Mouse (Mus musculus): Measurements from ENCODE around the gene Ric3. TPM values are rescaled to one million over a fixed set of nuclear protein-coding genes. Genes with fewer than 3 reads are reported as not detected.

Gene Ric3
- polyA plus RNA-seq, 2 experiments = 0.31 to 0.62 TPM

- Histone ChIP-seq H3K9ac (replicated peaks) (no peak overlapping the region), H3K27me3 (ENCODE audit: control insufficient read depth, insufficient read depth, low read length) (no peaks in the 10 kb centered on the region), H3K4me1 (replicated peaks; ENCODE audit: control insufficient read depth in 2 of 2, insufficient read depth in 2 of 2, low read length in 1 of 2) (no peaks in the 10 kb centered on the region), H3K4me2 (ENCODE audit: low read depth) (no peak overlapping the region), H3K36me3 (replicated peaks; ENCODE audit: control insufficient read depth, insufficient read depth, low read depth) (no peaks in the 10 kb centered on the region), H3K9me3 (ENCODE audit: control insufficient read depth, low read length) (no peaks in the 10 kb centered on the region), H3K27ac (no peak overlapping the region), H3K4me3 (ENCODE audit: insufficient read depth in 1 of 2, low read depth in 2 of 2, low read length in 2 of 2) (no peak overlapping the region)
- WGBS (ENCODE audit: insufficient replicate concordance) = 46% methylated on average over 3 of the region's 3 CpGs
- ATAC-seq (ENCODE audit: insufficient read depth) (no peak), DNase-seq (ENCODE audit: low read depth in 3 of 3, low spot score in 3 of 3) (no peak)
- TF ChIP-seq CTCF (IDR thresholded peaks at IDR 0.05; ENCODE audit: low read depth) (no peak), EP300 (IDR thresholded peaks at IDR 0.05; ENCODE audit: low read depth) (no peak)
Observed at GRCm38 (mm10) chr7:108993881-108994291, 89.2 kb downstream of the Ric3 start.

GRCm38 (mm10) chr7:108993230-108993629 lies 89.9 kb downstream of the Ric3 start:
- H3K4me1 ChIP-seq (replicated peaks; ENCODE audit: control insufficient read depth in 2 of 2, insufficient read depth in 2 of 2, low read length in 1 of 2) = no peaks in the 10 kb centered on the region
- no peak overlapping the region for H3K4me3 ChIP-seq (ENCODE audit: insufficient read depth in 1 of 2, low read depth in 2 of 2, low read length in 2 of 2)
- H3K36me3 ChIP-seq (replicated peaks; ENCODE audit: control insufficient read depth, insufficient read depth, low read depth) = no peaks in the 10 kb centered on the region
- TF ChIP-seq EP300 (IDR thresholded peaks at IDR 0.05; ENCODE audit: low read depth) (no peak), CTCF (IDR thresholded peaks at IDR 0.05; ENCODE audit: low read depth) (no peak)
- no peaks in the 10 kb centered on the region for H3K9me3 ChIP-seq (ENCODE audit: control insufficient read depth, low read length)
- DNase-seq (ENCODE audit: low read depth in 3 of 3, low spot score in 3 of 3) (no peak), ATAC-seq (ENCODE audit: insufficient read depth) (no peak)
- WGBS (ENCODE audit: insufficient replicate concordance) = 56% methylated on average over 7 of the region's 7 CpGs
- H3K27ac ChIP-seq = no peak overlapping the region
- no peak overlapping the region for H3K9ac ChIP-seq (replicated peaks)
- H3K27me3 ChIP-seq (ENCODE audit: control insufficient read depth, insufficient read depth, low read length) = no peaks in the 10 kb centered on the region
- H3K4me2 ChIP-seq (ENCODE audit: low read depth) = no peak overlapping the region

GRCm38 (mm10) chr7:108991207-108991606 lies 91.9 kb downstream of the Ric3 start:
- 60% methylated on average over 9 of the region's 9 CpGs for WGBS (ENCODE audit: insufficient replicate concordance)

GRCm38 (mm10) chr7:108985934-108986708 lies 97.0 kb downstream of the Ric3 start:
- H3K36me3 ChIP-seq (replicated peaks; ENCODE audit: control insufficient read depth, insufficient read depth, low read depth) = no peaks in the 10 kb centered on the region
- H3K4me3 ChIP-seq (ENCODE audit: insufficient read depth in 1 of 2, low read depth in 2 of 2, low read length in 2 of 2) = no peak overlapping the region
- H3K9ac ChIP-seq (replicated peaks) = no peak overlapping the region
- DNase-seq (ENCODE audit: low read depth in 3 of 3, low spot score in 3 of 3) = no peak
- no peaks in the 10 kb centered on the region for H3K9me3 ChIP-seq (ENCODE audit: control insufficient read depth, low read length)
- H3K27ac ChIP-seq = no peak overlapping the region
- H3K4me2 ChIP-seq (ENCODE audit: low read depth) = no peak overlapping the region
- H3K4me1 ChIP-seq (replicated peaks; ENCODE audit: control insufficient read depth in 2 of 2, insufficient read depth in 2 of 2, low read length in 1 of 2) = no peaks in the 10 kb centered on the region
- no peak for ATAC-seq (ENCODE audit: insufficient read depth)
- no peaks in the 10 kb centered on the region for H3K27me3 ChIP-seq (ENCODE audit: control insufficient read depth, insufficient read depth, low read length)
- 42% methylated on average over 2 of the region's 3 CpGs for WGBS (ENCODE audit: insufficient replicate concordance)
- TF ChIP-seq CTCF (IDR thresholded peaks at IDR 0.05; ENCODE audit: low read depth) (no peak), EP300 (IDR thresholded peaks at IDR 0.05; ENCODE audit: low read depth) (no peak)

More at GRCm38 (mm10) chr7:108991207-108991606, 91.9 kb downstream of the Ric3 start:
- Histone ChIP-seq H3K4me1 (replicated peaks; ENCODE audit: control insufficient read depth in 2 of 2, insufficient read depth in 2 of 2, low read length in 1 of 2) (no peaks in the 10 kb centered on the region), H3K36me3 (replicated peaks; ENCODE audit: control insufficient read depth, insufficient read depth, low read depth) (no peaks in the 10 kb centered on the region), H3K9ac (replicated peaks) (no peak overlapping the region), H3K27ac (no peak overlapping the region), H3K4me3 (ENCODE audit: insufficient read depth in 1 of 2, low read depth in 2 of 2, low read length in 2 of 2) (no peak overlapping the region), H3K27me3 (ENCODE audit: control insufficient read depth, insufficient read depth, low read length) (no peaks in the 10 kb centered on the region), H3K4me2 (ENCODE audit: low read depth) (no peak overlapping the region), H3K9me3 (ENCODE audit: control insufficient read depth, low read length) (no peaks in the 10 kb centered on the region)
- ATAC-seq (ENCODE audit: insufficient read depth) (no peak), DNase-seq (ENCODE audit: low read depth in 3 of 3, low spot score in 3 of 3) (no peak)
- TF ChIP-seq CTCF (IDR thresholded peaks at IDR 0.05; ENCODE audit: low read depth) (no peak), EP300 (IDR thresholded peaks at IDR 0.05; ENCODE audit: low read depth) (no peak)

Other genes with a start within 250 kb of the Ric3 start
- not detected in 2 replicates for gene Olfr516, start 232.8 kb downstream of the Ric3 start, polyA plus RNA-seq (2012; rRNA removed)
- not detected in 2 replicates for gene Olfr516, start 232.8 kb downstream of the Ric3 start, polyA plus RNA-seq (2014; fragmentation: Nextera tagmentation; extraction: Ambion mirVana)
- gene Olfr517, start 211.0 kb downstream of the Ric3 start, polyA plus RNA-seq (2012; rRNA removed) = not detected in 2 replicates
- not detected in 2 replicates for gene Olfr517, start 211.0 kb downstream of the Ric3 start, polyA plus RNA-seq (2014; fragmentation: Nextera tagmentation; extraction: Ambion mirVana)
- not detected in 2 replicates for gene Olfr518, start 198.3 kb downstream of the Ric3 start, polyA plus RNA-seq (2012; rRNA removed)
- not detected in 2 replicates for gene Olfr518, start 198.3 kb downstream of the Ric3 start, polyA plus RNA-seq (2014; fragmentation: Nextera tagmentation; extraction: Ambion mirVana)
- gene Olfr519, start 188.9 kb downstream of the Ric3 start, polyA plus RNA-seq (2012; rRNA removed) = not detected in 2 replicates
- gene Olfr519, start 188.9 kb downstream of the Ric3 start, polyA plus RNA-seq (2014; fragmentation: Nextera tagmentation; extraction: Ambion mirVana) = not detected in 2 replicates
- 0.01 TPM in 1 of 2 replicates, not detected in the other for gene Nlrp10, start 153.2 kb downstream of the Ric3 start, polyA plus RNA-seq (2012; rRNA removed)
- not detected in 2 replicates for gene Nlrp10, start 153.2 kb downstream of the Ric3 start, polyA plus RNA-seq (2014; fragmentation: Nextera tagmentation; extraction: Ambion mirVana)
- 31.0 and 37.2 TPM in 2 replicates for gene Eif3f, start 148.9 kb downstream of the Ric3 start, polyA plus RNA-seq (2012; rRNA removed)
- gene Eif3f, start 148.9 kb downstream of the Ric3 start, polyA plus RNA-seq (2014; fragmentation: Nextera tagmentation; extraction: Ambion mirVana) = 39.0 and 45.6 TPM in 2 replicates
- 0.06 and 0.14 TPM in 2 replicates for gene Tub, start 133.0 kb downstream of the Ric3 start, polyA plus RNA-seq (2012; rRNA removed)
- not detected in 2 replicates for gene Tub, start 133.0 kb downstream of the Ric3 start, polyA plus RNA-seq (2014; fragmentation: Nextera tagmentation; extraction: Ambion mirVana)
- 0.71 and 0.78 TPM in 2 replicates for gene Lmo1, start 91.9 kb upstream of the Ric3 start, polyA plus RNA-seq (2012; rRNA removed)
- gene Lmo1, start 91.9 kb upstream of the Ric3 start, polyA plus RNA-seq (2014; fragmentation: Nextera tagmentation; extraction: Ambion mirVana) = 0.75 and 0.96 TPM in 2 replicates

Measured in liver, embryonic 14.5 days (tissue).